25 mouse cellular contexts compared by ENCODE assay signal in genomic region chr3:156070257-156070656, GRCm38 (mm10).
DNase-seq lines count a peak whose midpoint lies in the region; ATAC-seq lines count a peak whose summit lies in the region.
"Had no signal": no experiment of that assay in that cellular context is flagged by ENCODE, and none has a peak within 500 bp of the region (broad histone marks: within the 10 kb centered on the region; RNA-seq: fewer than 3 reads in every experiment).

No protein-coding gene starts in this region.

- H3K27me3 ChIP-seq in midbrain, embryonic 11.5 days (ENCODE audit: control insufficient read depth, insufficient read depth, low read length), result no peaks in the 10 kb centered on the region
- H3K27me3 ChIP-seq in midbrain, embryonic 15.5 days (replicated peaks), result no peaks in the 10 kb centered on the region
- H3K27me3 ChIP-seq: embryonic facial prominence, embryonic 13.5 days; forebrain, embryonic 12.5 days; forebrain, embryonic 15.5 days; hindbrain, embryonic 12.5 days; hindbrain, embryonic 15.5 days had no signal

- no peak overlapping the region for H3K27ac ChIP-seq in midbrain, embryonic 11.5 days (ENCODE audit: low read depth, low read length)
- H3K27ac ChIP-seq in midbrain, embryonic 15.5 days, result no peak overlapping the region
- H3K27ac ChIP-seq: embryonic facial prominence, embryonic 10.5 days; embryonic facial prominence, embryonic 13.5 days; forebrain, embryonic 12.5 days; forebrain, embryonic 15.5 days; hindbrain, embryonic 12.5 days; hindbrain, embryonic 15.5 days had no signal

- ATAC-seq in midbrain, embryonic 11.5 days (ENCODE audit: low FRiP score), result no peak
- ATAC-seq in midbrain, embryonic 15.5 days (replicated peaks), result no peak
- ATAC-seq: CD4-positive, CD25-positive, alpha-beta regulatory T cell, adult 4 months; forebrain, embryonic 15.5 days had no signal

- 85% methylated on average over 4 of the region's 4 CpGs for WGBS in midbrain, embryonic 11.5 days
- 75% methylated on average over 4 of the region's 4 CpGs for WGBS in midbrain, embryonic 15.5 days

- DNase-seq in layer of hippocampus, adult 9-10 months (ENCODE audit: low spot score), result peak; percentile 2
- no peak for DNase-seq in layer of hippocampus, postnatal 10 days (ENCODE audit: low spot score in 2 of 2)
- peak; percentile 75 for DNase-seq in midbrain, embryonic 11.5 days (ENCODE audit: low spot score, missing footprints)
- DNase-seq in right cerebral cortex, postnatal 25 days, result peak; percentile 5
- no peak for DNase-seq in right cerebral cortex, postnatal 4 days
- peak; percentile 38 for DNase-seq in telencephalon, adult 2 months (ENCODE audit: low read depth, low spot score)
- no peak for DNase-seq in cerebellum, postnatal 36 days
- DNase-seq: adrenal gland, adult 2 months; adrenal gland, postnatal 14 days; cerebellum, adult 18-20 months; cerebellum, adult 9-11 months; cerebellum, postnatal 25 days; embryo, embryonic 11 days; gastrocnemius, postnatal 10 days; gastrocnemius, postnatal 36 days had no signal

- H3K9me3 ChIP-seq in midbrain, embryonic 11.5 days (ENCODE audit: control insufficient read depth, low read length), result no peaks in the 10 kb centered on the region
- H3K9me3 ChIP-seq in midbrain, embryonic 15.5 days, result no peaks in the 10 kb centered on the region
- H3K9me3 ChIP-seq: embryonic facial prominence, embryonic 10.5 days; embryonic facial prominence, embryonic 13.5 days; forebrain, embryonic 12.5 days; forebrain, embryonic 15.5 days; hindbrain, embryonic 12.5 days; hindbrain, embryonic 15.5 days had no signal

- no peak overlapping the region for H3K9ac ChIP-seq in midbrain, embryonic 11.5 days (ENCODE audit: low read length)
- H3K9ac ChIP-seq in midbrain, embryonic 15.5 days, result no peak overlapping the region
- H3K9ac ChIP-seq: embryonic facial prominence, embryonic 13.5 days; forebrain, embryonic 12.5 days; forebrain, embryonic 15.5 days; hindbrain, embryonic 12.5 days; hindbrain, embryonic 15.5 days had no signal

- no peaks in the 10 kb centered on the region for H3K36me3 ChIP-seq in midbrain, embryonic 11.5 days (ENCODE audit: control insufficient read depth, insufficient read depth, low read length)
- no peaks in the 10 kb centered on the region for H3K36me3 ChIP-seq in midbrain, embryonic 15.5 days (replicated peaks)
- H3K36me3 ChIP-seq: embryonic facial prominence, embryonic 10.5 days; embryonic facial prominence, embryonic 13.5 days; forebrain, embryonic 12.5 days; forebrain, embryonic 15.5 days; hindbrain, embryonic 12.5 days; hindbrain, embryonic 15.5 days had no signal

- no peak overlapping the region for H3K4me2 ChIP-seq in midbrain, embryonic 11.5 days
- H3K4me2 ChIP-seq in midbrain, embryonic 15.5 days, result no peak overlapping the region
- H3K4me2 ChIP-seq: embryonic facial prominence, embryonic 13.5 days; forebrain, embryonic 12.5 days; forebrain, embryonic 15.5 days; heart, embryonic 11.5 days; hindbrain, embryonic 12.5 days; hindbrain, embryonic 15.5 days had no signal

- no peaks in the 10 kb centered on the region for H3K4me1 ChIP-seq in midbrain, embryonic 11.5 days (ENCODE audit: control insufficient read depth, insufficient read depth, low read length)
- H3K4me1 ChIP-seq in midbrain, embryonic 15.5 days, result no peaks in the 10 kb centered on the region
- H3K4me1 ChIP-seq: embryonic facial prominence, embryonic 10.5 days; embryonic facial prominence, embryonic 13.5 days; forebrain, embryonic 12.5 days; forebrain, embryonic 15.5 days; hindbrain, embryonic 12.5 days; hindbrain, embryonic 15.5 days had no signal

- H3K4me3 ChIP-seq in midbrain, embryonic 11.5 days (ENCODE audit: low read depth, low read length), result no peak overlapping the region
- H3K4me3 ChIP-seq in midbrain, embryonic 15.5 days, result no peak overlapping the region
- H3K4me3 ChIP-seq: embryonic facial prominence, embryonic 10.5 days; embryonic facial prominence, embryonic 13.5 days; erythroblast, embryonic 14.5 days; forebrain, embryonic 12.5 days; forebrain, embryonic 15.5 days; hindbrain, embryonic 12.5 days; hindbrain, embryonic 15.5 days had no signal

Comparison
In these comparisons a context has a peak if more than half of its experiments do, and no peak if none do; other contexts are left out.
1. DNase-seq: peak in layer of hippocampus, adult 9-10 months (single experiment), midbrain, embryonic 11.5 days (single experiment), right cerebral cortex, postnatal 25 days (single experiment) and telencephalon, adult 2 months (single experiment); none in layer of hippocampus, postnatal 10 days (0 of 2), right cerebral cortex, postnatal 4 days (single experiment) and cerebellum, postnatal 36 days (0 of 2).